Mouse (Mus musculus) C2C12 (cell line): ENCODE measurements around the gene Uck2. TPM values are rescaled to one million over a fixed set of nuclear protein-coding genes. Genes with fewer than 3 reads are reported as not detected.

ENCODE experiments used
- H3K27me3 ChIP-seq: one replicate; pipeline ENCODE4 v1.6.1; 2011; ENCODE audit not compliant: control insufficient read depth, insufficient read depth, insufficient read length
- H3K36me3 ChIP-seq: one replicate; pipeline ENCODE4 v1.6.1; 2011; ENCODE audit not compliant: control insufficient read depth, insufficient read depth
- H3K4me3 ChIP-seq: one replicate; pipeline ENCODE4 v1.5.1; 2011; ENCODE audit warnings: mild to moderate bottlenecking, control low read depth; ENCODE audit not compliant: poor library complexity, insufficient read depth, severe bottlenecking
- H3K79me2 ChIP-seq: one replicate; pipeline ENCODE4 v1.6.1; 2011; ENCODE audit not compliant: control insufficient read depth, insufficient read depth
- H3K79me3 ChIP-seq: one replicate; pipeline ENCODE4 v1.6.1; 2011; ENCODE audit warnings: low read depth, control low read depth
- H3ac ChIP-seq: one replicate; pipeline ENCODE3; 2011; ENCODE audit warnings: low read depth; ENCODE audit not compliant: control insufficient read depth, insufficient read length
- CEBPB ChIP-seq: IDR thresholded peaks from one replicate; pipeline ENCODE4 v1.6.1; 2011; ENCODE audit warnings: low read depth, mild to moderate bottlenecking, control low read depth, moderate library complexity
- CTCF ChIP-seq: IDR thresholded peaks from one replicate; pipeline ENCODE4 v1.5.1; 2011; ENCODE audit not compliant: control insufficient read depth, insufficient read depth, insufficient read length
- FOSL1 ChIP-seq: IDR thresholded peaks from one replicate; pipeline ENCODE4 v1.8.0; 2011; ENCODE audit warnings: mild to moderate bottlenecking, low read length; ENCODE audit not compliant: poor library complexity, insufficient read depth, severe bottlenecking
- MAX ChIP-seq: IDR thresholded peaks from one replicate; pipeline ENCODE4 v1.6.1; 2011; ENCODE audit warnings: mild to moderate bottlenecking, control low read depth
- MYOD1 ChIP-seq: IDR thresholded peaks from one replicate; pipeline ENCODE4 v1.6.1; 2011; ENCODE audit warnings: low read depth; ENCODE audit not compliant: control insufficient read depth, insufficient read length
- MYOG ChIP-seq: IDR thresholded peaks from one replicate; pipeline ENCODE4 v1.6.1; 2011; ENCODE audit not compliant: control insufficient read depth, insufficient read length; ENCODE audit errors: extremely low read depth
- USF1 ChIP-seq: IDR thresholded peaks from one replicate; pipeline ENCODE4 v1.6.1; 2011; ENCODE audit warnings: low read depth, mild to moderate bottlenecking, control low read depth, moderate library complexity
- polyA plus RNA-seq: library from polyadenylated mRNA; unstranded; fragments of >200 nt; fragmentation: generic; extraction: Trizol; gene quantifications from one replicate; pipeline ENCODE4 v1.2.1, GENCODE M21; 2012; ENCODE audit warnings: missing spikeins

Uck2 gene
- polyA plus RNA-seq, 1 experiment = 104 TPM

- TF ChIP-seq FOSL1 (no peak), USF1 (no peak), MAX (no peak), MYOG (no peak), CEBPB (no peak), MYOD1 (no peak), CTCF (no peak)
- peaks cover 4% of the 10 kb centered on the region for H3K36me3 ChIP-seq
- H3K27me3 ChIP-seq = no peaks in the 10 kb centered on the region
- H3K79me2 ChIP-seq = peaks cover 100% of the 10 kb centered on the region
- H3ac ChIP-seq = no peak overlapping the region
- no peak overlapping the region for H3K4me3 ChIP-seq
- peaks cover 85% of the 10 kb centered on the region for H3K79me3 ChIP-seq
Measured at GRCm38 (mm10) chr1:167241487-167241886, 43.6 kb downstream of the Uck2 start.

GRCm38 (mm10) chr1:167240361-167240760 lies 44.8 kb downstream of the Uck2 start:
- Histone ChIP-seq H3K36me3 (peaks cover 11% of the 10 kb centered on the region), H3K27me3 (no peaks in the 10 kb centered on the region), H3K4me3 (no peak overlapping the region), H3K79me3 (peaks cover 74% of the 10 kb centered on the region), H3K79me2 (peaks cover 100% of the 10 kb centered on the region), H3ac (no peak overlapping the region)
- TF ChIP-seq MYOD1 (no peak), MAX (no peak), MYOG (no peak), CEBPB (no peak), FOSL1 (no peak), CTCF (no peak)

GRCm38 (mm10) chr1:167239916-167240315 lies 45.2 kb downstream of the Uck2 start:
- Histone ChIP-seq H3K27me3 (no peaks in the 10 kb centered on the region), H3K36me3 (peaks cover 16% of the 10 kb centered on the region), H3K79me2 (peaks cover 98% of the 10 kb centered on the region)

GRCm38 (mm10) chr1:167237798-167238197 lies 47.3 kb downstream of the Uck2 start:
- Histone ChIP-seq H3ac (no peak overlapping the region), H3K79me2 (peaks cover 76% of the 10 kb centered on the region), H3K36me3 (peaks cover 27% of the 10 kb centered on the region), H3K4me3 (no peak overlapping the region), H3K79me3 (peaks cover 51% of the 10 kb centered on the region), H3K27me3 (no peaks in the 10 kb centered on the region)
- TF ChIP-seq USF1 (no peak), MYOG (no peak), CEBPB (no peak), FOSL1 (no peak), MYOD1 (no peak), CTCF (no peak), MAX (no peak)

More at GRCm38 (mm10) chr1:167239916-167240315, 45.2 kb downstream of the Uck2 start:
- Histone ChIP-seq H3ac (no peak overlapping the region), H3K4me3 (no peak overlapping the region), H3K79me3 (peaks cover 70% of the 10 kb centered on the region)
- TF ChIP-seq MAX = no peak
- TF ChIP-seq MYOG = no peak
- no peak for TF ChIP-seq USF1

- no peak for TF ChIP-seq MYOG
- no peak for TF ChIP-seq MYOD1
- no peak for TF ChIP-seq USF1
- TF ChIP-seq FOSL1 = no peak
- TF ChIP-seq MAX = no peak
- TF ChIP-seq CTCF = no peak
- no peak for TF ChIP-seq CEBPB
- H3K36me3 ChIP-seq = peaks cover 27% of the 10 kb centered on the region
Measured at GRCm38 (mm10) chr1:167236790-167237189, 48.3 kb downstream of the Uck2 start.

GRCm38 (mm10) chr1:167234344-167234743 lies 50.8 kb downstream of the Uck2 start:
- H3ac ChIP-seq = no peak overlapping the region
- no peak for TF ChIP-seq CEBPB
- TF ChIP-seq CTCF = no peak
- TF ChIP-seq MYOG = no peak
- no peak for TF ChIP-seq USF1
- TF ChIP-seq FOSL1 = no peak
- TF ChIP-seq MAX = no peak
- TF ChIP-seq MYOD1 = no peak
- peaks cover 64% of the 10 kb centered on the region for H3K79me2 ChIP-seq
- H3K27me3 ChIP-seq = no peaks in the 10 kb centered on the region
- peaks cover 36% of the 10 kb centered on the region for H3K36me3 ChIP-seq
- H3K79me3 ChIP-seq = peaks cover 31% of the 10 kb centered on the region
- H3K4me3 ChIP-seq = no peak overlapping the region

More at GRCm38 (mm10) chr1:167236790-167237189, 48.3 kb downstream of the Uck2 start:
- Histone ChIP-seq H3K79me2 (peaks cover 66% of the 10 kb centered on the region), H3K79me3 (peaks cover 46% of the 10 kb centered on the region), H3K4me3 (no peak overlapping the region), H3ac (no peak overlapping the region), H3K27me3 (no peaks in the 10 kb centered on the region)
